In genomic region chr14:21462398-21462797, GRCm38 (mm10) we compare ENCODE assay signal across 24 mouse cellular contexts. TPM values are rescaled to one million over a fixed set of nuclear protein-coding genes. Genes with fewer than 3 reads are reported as not detected.
A peak's percentile ranks its signal among the peaks of the same experiment; 100 is the strongest.
DNase-seq lines count a peak whose midpoint lies in the region; ATAC-seq and TF ChIP-seq lines count a peak whose summit lies in the region.
"Had no signal": no experiment of that assay in that cellular context is flagged by ENCODE, and none has a peak within 500 bp of the region (broad histone marks: within the 10 kb centered on the region; RNA-seq: fewer than 3 reads in every experiment).

No protein-coding gene starts in this region.

- intact Hi-C loops in heart, postnatal 36 days (cut with DNase I) = no loop called here
- intact Hi-C loops in left cerebral cortex, postnatal 4 days (cut with DNase I) = no loop called here

- 0 out of 2 replicates have a peak, but pooled peaks cover 9% of the 10 kb centered on the region for H3K27me3 ChIP-seq in heart, embryonic 10.5 days (ENCODE audit: insufficient read depth, poor library complexity, severe bottlenecking)
- H3K27me3 ChIP-seq in limb, embryonic 14.5 days (ENCODE audit: control insufficient read depth, insufficient read depth, low read length) = no peaks in the 10 kb centered on the region
- H3K27me3 ChIP-seq in neural tube, embryonic 15.5 days (replicated peaks) = no peaks in the 10 kb centered on the region
- H3K27me3 ChIP-seq: hindbrain, embryonic 15.5 days; liver, embryonic 15.5 days; stomach, embryonic 15.5 days had no signal

- peak; percentile 91 for ATAC-seq in limb, embryonic 14.5 days (ENCODE audit: low FRiP score, low read depth)
- ATAC-seq in neural tube, embryonic 15.5 days (ENCODE audit: low FRiP score) = no peak
- ATAC-seq: forebrain, postnatal 0 days; inflammation-experienced regulatory T-cells, adult 6 months had no signal

- no peaks in the 10 kb centered on the region for H3K9me3 ChIP-seq in heart, embryonic 10.5 days
- no peaks in the 10 kb centered on the region for H3K9me3 ChIP-seq in limb, embryonic 14.5 days (ENCODE audit: control insufficient read depth, low read length)
- no peaks in the 10 kb centered on the region for H3K9me3 ChIP-seq in neural tube, embryonic 15.5 days (replicated peaks)
- H3K9me3 ChIP-seq: hindbrain, embryonic 15.5 days; liver, embryonic 15.5 days; stomach, embryonic 15.5 days had no signal

- H3K4me2 ChIP-seq in limb, embryonic 14.5 days (replicated peaks; ENCODE audit: low read depth, low read length, severe bottlenecking) = no peak overlapping the region
- H3K4me2 ChIP-seq in neural tube, embryonic 15.5 days = no peak overlapping the region
- H3K4me2 ChIP-seq: heart, embryonic 11.5 days; hindbrain, embryonic 15.5 days; liver, embryonic 15.5 days; lung, embryonic 14.5 days; stomach, embryonic 15.5 days had no signal

- H3K4me3 ChIP-seq in heart, embryonic 10.5 days = no peak overlapping the region
- no peak overlapping the region for H3K4me3 ChIP-seq in limb, embryonic 14.5 days (replicated peaks; ENCODE audit: low read length)
- no peak overlapping the region for H3K4me3 ChIP-seq in neural tube, embryonic 15.5 days (replicated peaks)
- H3K4me3 ChIP-seq: erythroblast, embryonic 14.5 days; hindbrain, embryonic 15.5 days; liver, embryonic 15.5 days; stomach, embryonic 15.5 days had no signal

- H3K4me1 ChIP-seq in heart, embryonic 10.5 days = peaks cover 8% of the 10 kb centered on the region; the same call in 1 of the 2 replicates
- H3K4me1 ChIP-seq in limb, embryonic 14.5 days (ENCODE audit: control insufficient read depth, insufficient read depth, low read length) = peaks cover 17% of the 10 kb centered on the region
- no peaks in the 10 kb centered on the region for H3K4me1 ChIP-seq in neural tube, embryonic 15.5 days
- H3K4me1 ChIP-seq: hindbrain, embryonic 15.5 days; liver, embryonic 15.5 days; stomach, embryonic 15.5 days had no signal

- no peak for TF ChIP-seq POLR2A in limb, embryonic 14.5 days (IDR thresholded peaks at IDR 0.05; ENCODE audit: borderline replicate concordance, extremely low read depth, insufficient read depth, insufficient read length)

- DNase-seq in heart, embryonic 10.5 days (ENCODE audit: low spot score) = no peak
- no peak for DNase-seq in heart, postnatal 36 days
- peak; percentile 85 for DNase-seq in forelimb bud, embryonic 11.5 days (ENCODE audit: low read depth, low spot score)
- peak; percentile 48 for DNase-seq in large intestine, adult 2 months (ENCODE audit: low read depth, low spot score)
- peak; percentile 75 for DNase-seq in limb, embryonic 14.5 days (ENCODE audit: low spot score)
- DNase-seq in left cerebral cortex, postnatal 4 days = no peak
- no peak for DNase-seq in heart, postnatal 4 days
- DNase-seq: B cell, adult 2 months; cerebellum, adult 11-12 months; cerebellum, adult 9-11 months; forebrain, postnatal 0 days; gastrocnemius, postnatal 14 days; kidney, adult 8-10 months; lung, embryonic 14.5 days; lung, postnatal 14 days; midbrain, embryonic 14.5 days; right cerebral cortex, postnatal 25 days had no signal

- no peak overlapping the region for H3K9ac ChIP-seq in limb, embryonic 14.5 days (ENCODE audit: low read depth, low read length, severe bottlenecking)
- no peak overlapping the region for H3K9ac ChIP-seq in neural tube, embryonic 15.5 days (replicated peaks)
- H3K9ac ChIP-seq: forebrain, postnatal 0 days; hindbrain, embryonic 15.5 days; liver, embryonic 15.5 days; lung, embryonic 14.5 days; stomach, embryonic 15.5 days had no signal

- 0 out of 2 replicates have a peak overlapping the region, but pooled peaks have one; percentile 5 for H3K27ac ChIP-seq in heart, embryonic 10.5 days
- H3K27ac ChIP-seq in limb, embryonic 14.5 days (replicated peaks; ENCODE audit: low read depth, low read length) = 0 out of 2 replicates have a peak overlapping the region, but pooled peaks have one; percentile 35
- no peak overlapping the region for H3K27ac ChIP-seq in neural tube, embryonic 15.5 days (replicated peaks)
- H3K27ac ChIP-seq: hindbrain, embryonic 15.5 days; liver, embryonic 15.5 days; stomach, embryonic 15.5 days had no signal

- 88% methylated on average over 3 of the region's 3 CpGs for WGBS in heart, embryonic 10.5 days
- 17% methylated on average over 3 of the region's 3 CpGs for WGBS in large intestine, adult 2 months
- WGBS in limb, embryonic 14.5 days = 13% methylated on average over 3 of the region's 3 CpGs
- WGBS in neural tube, embryonic 15.5 days = 47% methylated on average over 3 of the region's 3 CpGs

- no peaks in the 10 kb centered on the region for H3K36me3 ChIP-seq in heart, embryonic 10.5 days
- no peaks in the 10 kb centered on the region for H3K36me3 ChIP-seq in limb, embryonic 14.5 days (ENCODE audit: control insufficient read depth, insufficient read depth, low read length)
- H3K36me3 ChIP-seq in neural tube, embryonic 15.5 days = no peaks in the 10 kb centered on the region
- H3K36me3 ChIP-seq: hindbrain, embryonic 15.5 days; liver, embryonic 15.5 days; stomach, embryonic 15.5 days had no signal

RNA-seq across cellular contexts. Expression of gene Kat6b, which starts 18.8 kb away (rescaled TPM):
- 9.3 and 11.1 TPM in 2 replicates for polyA plus RNA-seq in heart, embryonic 10.5 days (2016; fragmentation: Nextera tagmentation; extraction: Ambion mirVana)
- 10 to 100 TPM; 29.9 to 31.7 TPM for total RNA-seq in heart, postnatal 36 days (2021)
- polyA plus RNA-seq in large intestine, adult 2 months (2012; rRNA removed) = 3.8 and 7.1 TPM in 2 replicates
- polyA plus RNA-seq in limb, embryonic 14.5 days (2012; rRNA removed) = 35.5 and 42.2 TPM in 2 replicates
- 26.0 and 33.6 TPM in 2 replicates for polyA plus RNA-seq in limb, embryonic 14.5 days (2014; fragmentation: Nextera tagmentation; extraction: Ambion mirVana)
- total RNA-seq in left cerebral cortex, postnatal 4 days (2021) = 10 to 100 TPM; 80.4 to 91.7 TPM
- 10 to 100 TPM; 38.7 to 39.5 TPM for total RNA-seq in heart, postnatal 4 days (2021)
- 16.1 and 18.8 TPM in 2 replicates for polyA plus RNA-seq in neural tube, embryonic 15.5 days (2015; fragmentation: Nextera tagmentation; extraction: Ambion mirVana)

Comparison
In these comparisons a context has a peak if more than half of its experiments do, and no peak if none do; other contexts are left out.
1. DNase-seq: peak in forelimb bud, embryonic 11.5 days (single experiment), large intestine, adult 2 months (single experiment) and limb, embryonic 14.5 days (single experiment); none in heart, embryonic 10.5 days (single experiment), heart, postnatal 36 days (0 of 2), left cerebral cortex, postnatal 4 days (single experiment) and heart, postnatal 4 days (single experiment).